Mouse (Mus musculus): ENCODE data around the gene Noa1.

GRCm38 (mm10) chr5:77275950-77276349 is 33.9 kb downstream of the Noa1 start:
- TF ChIP-seq CTCF (IDR thresholded peaks at IDR 0.05), result peak; percentile 75
- TF ChIP-seq EP300 (IDR thresholded peaks at IDR 0.05), result no peak

Measured in lung, postnatal 0 days (tissue).